Mouse (Mus musculus): ENCODE results near the gene Slc8a3.

DNA sequence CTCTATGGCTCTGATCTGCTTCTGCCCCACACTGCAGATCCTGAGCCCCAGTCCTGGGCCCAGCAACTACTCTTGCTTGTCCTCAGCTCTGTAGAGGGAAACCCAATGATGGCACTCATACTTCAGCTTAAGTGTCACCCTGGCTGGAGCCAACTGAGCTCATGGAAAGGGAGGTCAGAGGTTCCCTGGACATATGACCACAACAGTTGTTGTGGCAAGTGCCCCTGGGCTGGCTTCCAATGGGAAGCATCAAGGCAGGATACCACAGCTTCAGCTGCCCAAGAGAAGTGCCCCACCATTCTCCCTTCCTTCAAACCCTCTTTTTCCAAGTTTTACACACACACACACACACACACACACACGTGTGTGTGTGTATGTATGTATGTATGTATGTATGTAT, 88.5 kb downstream of the Slc8a3 start:
- TF ChIP-seq CTCF (IDR thresholded peaks at IDR 0.05; ENCODE audit: extremely low read depth, insufficient read depth, low read length): no peak
- no peak for TF ChIP-seq POLR2A (IDR thresholded peaks at IDR 0.05; ENCODE audit: extremely low read depth, insufficient read depth, low read length)

Measured in cortical plate, adult 2 months (tissue).